Mouse (Mus musculus): ENCODE results near the gene Mturn. TPM values are rescaled to one million over a fixed set of nuclear protein-coding genes. Genes with fewer than 3 reads are reported as not detected.

Mturn gene
- 30.1 TPM for polyA plus RNA-seq (2014; fragmentation: Illumina TruSeq; extraction: RNeasy Lipid Tissue Mini Kit (QIAGEN cat#74804); ENCODE audit: low read depth, low replicate concordance)

GRCm38 (mm10) chr6:54680891-54681745 is at the start of gene Mturn:
Gene Mturn, plus strand, starts transcription at chr6:54681624.

Other genes with a start within 250 kb of the Mturn start
- 6.5 TPM for gene Scrn1, start 115.1 kb upstream of the Mturn start, polyA plus RNA-seq (2014; fragmentation: Illumina TruSeq; extraction: RNeasy Lipid Tissue Mini Kit (QIAGEN cat#74804); ENCODE audit: low read depth, low replicate concordance)
- gene Plekha8, start 86.5 kb upstream of the Mturn start, polyA plus RNA-seq (2014; fragmentation: Illumina TruSeq; extraction: RNeasy Lipid Tissue Mini Kit (QIAGEN cat#74804); ENCODE audit: low read depth, low replicate concordance) = 12.6 TPM
- gene Fkbp14, start 84.3 kb upstream of the Mturn start, polyA plus RNA-seq (2014; fragmentation: Illumina TruSeq; extraction: RNeasy Lipid Tissue Mini Kit (QIAGEN cat#74804); ENCODE audit: low read depth, low replicate concordance) = 18.7 TPM
- gene Znrf2, start 135.3 kb downstream of the Mturn start, polyA plus RNA-seq (2014; fragmentation: Illumina TruSeq; extraction: RNeasy Lipid Tissue Mini Kit (QIAGEN cat#74804); ENCODE audit: low read depth, low replicate concordance) = 29.3 TPM

All from adipose tissue, adult 10 weeks (tissue).